ENCODE assay signal across 9 mouse cellular contexts in the genomic region with DNA sequence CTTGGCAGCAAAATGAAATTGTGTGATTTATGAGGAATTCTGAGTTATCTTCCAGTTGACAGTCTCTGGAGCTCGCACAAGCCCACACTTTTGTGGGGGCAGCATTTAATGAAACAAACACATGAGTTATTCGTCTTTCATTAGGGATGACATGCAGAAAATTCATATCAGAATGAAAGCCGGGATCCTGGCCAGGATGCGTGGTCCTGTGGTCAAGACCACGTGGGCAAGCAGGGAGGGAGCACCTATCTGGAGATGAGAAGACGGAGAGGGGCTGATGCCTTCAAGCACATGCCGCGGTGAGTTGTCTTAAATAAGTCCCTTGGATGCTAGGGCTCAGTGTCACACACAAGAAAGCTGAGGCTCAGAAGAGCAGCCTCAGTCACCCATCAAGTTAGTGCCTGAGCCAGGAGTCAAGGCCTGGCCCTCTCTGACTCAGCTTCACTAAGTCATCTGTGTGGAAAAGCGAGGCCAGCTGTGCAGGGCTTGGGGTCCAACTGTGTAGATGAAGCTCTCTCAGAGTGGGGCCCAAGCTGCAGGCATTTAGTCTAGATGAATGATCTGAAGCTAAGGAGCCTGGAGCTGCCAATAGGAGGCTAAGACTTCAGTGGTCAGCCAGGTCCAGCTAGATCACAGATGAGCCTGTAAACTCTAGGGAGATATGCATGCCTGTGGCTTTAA.
DNase-seq lines count a peak whose midpoint lies in the region; ATAC-seq lines count a peak whose summit lies in the region.
"Had no signal": no experiment of that assay in that cellular context is flagged by ENCODE, and none has a peak within 500 bp of the region (broad histone marks: within the 10 kb centered on the region; RNA-seq: fewer than 3 reads in every experiment).

No protein-coding gene starts in this region.

- no peak overlapping the region for H3K9ac ChIP-seq in embryonic facial prominence, embryonic 13.5 days

- H3K36me3 ChIP-seq in embryonic facial prominence, embryonic 13.5 days, result peaks cover 3% of the 10 kb centered on the region; the same call in 1 of the 2 replicates
- no peaks in the 10 kb centered on the region for H3K36me3 ChIP-seq in embryonic facial prominence, embryonic 10.5 days (replicated peaks)

- peaks cover 10% of the 10 kb centered on the region for H3K9me3 ChIP-seq in embryonic facial prominence, embryonic 13.5 days
- peaks cover 14% of the 10 kb centered on the region; the same call in 1 of the 2 replicates for H3K9me3 ChIP-seq in embryonic facial prominence, embryonic 10.5 days

- H3K4me1 ChIP-seq in embryonic facial prominence, embryonic 13.5 days, result peaks cover 43% of the 10 kb centered on the region
- peaks cover 18% of the 10 kb centered on the region for H3K4me1 ChIP-seq in embryonic facial prominence, embryonic 10.5 days

- peak overlapping the region; percentile 33 for H3K27ac ChIP-seq in embryonic facial prominence, embryonic 13.5 days
- H3K27ac ChIP-seq in embryonic facial prominence, embryonic 10.5 days (replicated peaks), result no peak overlapping the region
- H3K27ac ChIP-seq: left cerebral cortex, adult 2 months had no signal

- no peaks in the 10 kb centered on the region for H3K27me3 ChIP-seq in embryonic facial prominence, embryonic 13.5 days
- no peaks in the 10 kb centered on the region for H3K27me3 ChIP-seq in embryonic facial prominence, embryonic 10.5 days (replicated peaks; ENCODE audit: low read depth, poor library complexity, severe bottlenecking)

- H3K4me3 ChIP-seq in embryonic facial prominence, embryonic 13.5 days, result no peak overlapping the region
- no peak overlapping the region for H3K4me3 ChIP-seq in embryonic facial prominence, embryonic 10.5 days
- H3K4me3 ChIP-seq: left cerebral cortex, adult 2 months had no signal

- DNase-seq in embryonic facial prominence, embryonic 10.5 days (ENCODE audit: low spot score), result no peak
- DNase-seq in urinary bladder, postnatal 25 days (ENCODE audit: low spot score), result peak; percentile 19
- no peak for DNase-seq in urinary bladder, adult 2 months (ENCODE audit: low spot score)
- DNase-seq in kidney, adult 9 months, result peak; percentile 30
- no peak for DNase-seq in right cerebral cortex, postnatal 4 days

- 85% methylated on average over 9 of the region's 9 CpGs for WGBS in embryonic facial prominence, embryonic 13.5 days
- 92% methylated on average over 9 of the region's 9 CpGs for WGBS in embryonic facial prominence, embryonic 10.5 days

- no peak for ATAC-seq in embryonic facial prominence, embryonic 13.5 days (ENCODE audit: insufficient number of reproducible peaks, insufficient read depth, low FRiP score, low TSS enrichment, low read depth)
- ATAC-seq in erythroid progenitor cell, adult 5-6 weeks (replicated peaks; ENCODE audit: low FRiP score, poor library complexity, severe bottlenecking), result no peak
- no peak for ATAC-seq in megakaryocyte progenitor cell, adult 5-6 weeks (replicated peaks; ENCODE audit: poor library complexity)

- no peak overlapping the region for H3K4me2 ChIP-seq in embryonic facial prominence, embryonic 13.5 days

Comparison
In these comparisons a context has a peak if more than half of its experiments do, and no peak if none do; other contexts are left out.
1. DNase-seq: peak in urinary bladder, postnatal 25 days (single experiment) and kidney, adult 9 months (single experiment); none in embryonic facial prominence, embryonic 10.5 days (single experiment), urinary bladder, adult 2 months (single experiment) and right cerebral cortex, postnatal 4 days (single experiment).